Mouse (Mus musculus): ENCODE measurements around the gene Prkacb. TPM values are rescaled to one million over a fixed set of nuclear protein-coding genes. Genes with fewer than 3 reads are reported as not detected.

Gene Prkacb
- polyA plus RNA-seq, 1 experiment from 2014 or later: 76.2 TPM

Other genes with a start within 250 kb of the Prkacb start
- gene Uox, start 242.6 kb downstream of the Prkacb start, polyA plus RNA-seq (2016; fragmentation: Nextera tagmentation; extraction: Ambion mirVana): not detected in 2 replicates
- 0.05 TPM in 1 of 2 replicates, not detected in the other for gene Dnase2b, start 197.4 kb downstream of the Prkacb start, polyA plus RNA-seq (2016; fragmentation: Nextera tagmentation; extraction: Ambion mirVana)
- not detected in 2 replicates for gene 4930503B20Rik, start 161.7 kb downstream of the Prkacb start, polyA plus RNA-seq (2016; fragmentation: Nextera tagmentation; extraction: Ambion mirVana)
- 0.83 and 1.2 TPM in 2 replicates for gene Samd13, start 127.4 kb downstream of the Prkacb start, polyA plus RNA-seq (2016; fragmentation: Nextera tagmentation; extraction: Ambion mirVana)
- 1.0 TPM in 2 replicates for gene Ttll7, start 39.4 kb upstream of the Prkacb start, polyA plus RNA-seq (2016; fragmentation: Nextera tagmentation; extraction: Ambion mirVana)

All from limb, embryonic 10.5 days (tissue).